Mouse (Mus musculus) forebrain, embryonic 14.5 days (tissue): ENCODE data around the gene Rcc2. TPM values are rescaled to one million over a fixed set of nuclear protein-coding genes. Genes with fewer than 3 reads are reported as not detected.

Experiments
- ATAC-seq: fragments of 200-750 bp; cut with Nextera tagmentation; 2 replicates; pipeline ENCODE4 v1.8.0; 2017; ENCODE audit warnings: mild to moderate bottlenecking, moderate library complexity
- DNase-seq: peaks from one replicate; pipeline ENCODE4 v3.0.0-alpha.2; 2015; ENCODE audit warnings: low spot score
- H3K27ac ChIP-seq: fragments of 300-500 bp; sonication (generic); 2 replicates; pipeline ENCODE4 v1.5.1; 2014; ENCODE audit warnings: low read depth, mild to moderate bottlenecking, control low read depth, low read length, moderate library complexity
- H3K27me3 ChIP-seq: fragments of 300-500 bp; sonication (generic); replicated peaks from 2 replicates; pipeline ENCODE4 v1.6.1; 2014; ENCODE audit warnings: low read length, control low read depth, mixed read lengths; ENCODE audit not compliant: control insufficient read depth, insufficient read depth
- H3K36me3 ChIP-seq: fragments of 300-500 bp; sonication (generic); 2 replicates; pipeline ENCODE4 v1.6.1; 2014; ENCODE audit warnings: low read length, control low read depth; ENCODE audit not compliant: control insufficient read depth, insufficient read depth
- H3K4me1 ChIP-seq: fragments of 300-500 bp; sonication (generic); 2 replicates; pipeline ENCODE4 v1.6.1; 2014; ENCODE audit warnings: antibody characterized with exemption, low read length, control low read depth; ENCODE audit not compliant: control insufficient read depth, insufficient read depth
- H3K4me2 ChIP-seq: fragments of 300-500 bp; sonication (generic); 2 replicates; pipeline ENCODE4 v1.6.1; 2014; ENCODE audit warnings: mild to moderate bottlenecking, control low read depth, low read length
- H3K4me3 ChIP-seq: fragments of 300-500 bp; sonication (generic); 2 replicates; pipeline ENCODE4 v1.5.1; 2014; ENCODE audit warnings: low read depth, low read length, control low read depth
- H3K9ac ChIP-seq: fragments of 300-500 bp; sonication (generic); 2 replicates; pipeline ENCODE4 v1.6.1; 2014; ENCODE audit warnings: mild to moderate bottlenecking, low read length, control low read depth, moderate library complexity
- H3K9me3 ChIP-seq: fragments of 300-500 bp; sonication (generic); replicated peaks from 2 replicates; pipeline ENCODE4 v1.6.1; 2016; ENCODE audit warnings: low read length, control low read depth, mixed read lengths; ENCODE audit not compliant: control insufficient read depth
- WGBS: fragments of 180-500 bp; shearing (Covaris S2); extraction: QIAGEN DNeasy Blood & Tissue Kit; methylation state at CpG from one replicate; pipeline ENCODE4 v1.1.7; 2014; 5-methylcytosine and 5-hydroxymethylcytosine counted together
- polyA plus RNA-seq: library from polyadenylated mRNA; unstranded; fragments of >200 nt; fragmentation: Nextera tagmentation; extraction: Ambion mirVana; gene quantifications from 2 replicates; pipeline ENCODE4 v1.2.1, GENCODE M21; 2014

Rcc2 gene
- polyA plus RNA-seq, 1 experiment from 2014 or later, result 32.8 TPM

DNA sequence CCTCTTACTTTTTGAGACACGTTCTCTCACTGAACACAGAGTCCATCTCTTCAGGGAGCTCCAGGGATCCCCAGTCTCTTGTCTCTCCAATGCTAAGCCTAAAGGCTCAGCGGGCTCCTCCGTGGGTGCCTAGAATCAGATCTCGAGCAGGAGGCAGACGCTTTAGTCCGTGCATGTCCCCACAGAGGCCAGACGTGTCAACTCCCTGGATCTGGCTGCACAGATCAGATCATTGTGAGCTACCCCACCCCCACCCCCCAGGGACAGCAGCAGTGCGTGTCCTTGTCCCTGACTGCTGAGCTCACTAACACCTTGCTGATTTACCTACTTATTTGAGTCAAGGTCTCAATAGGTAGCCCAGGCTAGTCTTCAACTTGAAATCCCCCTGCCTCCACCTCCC lies 16.7 kb upstream of the Rcc2 start:
- 68% methylated on average over 8 of the region's 8 CpGs for WGBS
- H3K36me3 ChIP-seq, result no peaks in the 10 kb centered on the region
- no peak overlapping the region for H3K4me3 ChIP-seq
- peaks cover 6% of the 10 kb centered on the region; the same call in 1 of the 2 replicates for H3K4me1 ChIP-seq
- no peaks in the 10 kb centered on the region for H3K27me3 ChIP-seq
- no peaks in the 10 kb centered on the region for H3K9me3 ChIP-seq
- ATAC-seq, result no peak
- no peak for DNase-seq
- no peak overlapping the region for H3K27ac ChIP-seq
- no peak overlapping the region for H3K9ac ChIP-seq
- no peak overlapping the region for H3K4me2 ChIP-seq

DNA sequence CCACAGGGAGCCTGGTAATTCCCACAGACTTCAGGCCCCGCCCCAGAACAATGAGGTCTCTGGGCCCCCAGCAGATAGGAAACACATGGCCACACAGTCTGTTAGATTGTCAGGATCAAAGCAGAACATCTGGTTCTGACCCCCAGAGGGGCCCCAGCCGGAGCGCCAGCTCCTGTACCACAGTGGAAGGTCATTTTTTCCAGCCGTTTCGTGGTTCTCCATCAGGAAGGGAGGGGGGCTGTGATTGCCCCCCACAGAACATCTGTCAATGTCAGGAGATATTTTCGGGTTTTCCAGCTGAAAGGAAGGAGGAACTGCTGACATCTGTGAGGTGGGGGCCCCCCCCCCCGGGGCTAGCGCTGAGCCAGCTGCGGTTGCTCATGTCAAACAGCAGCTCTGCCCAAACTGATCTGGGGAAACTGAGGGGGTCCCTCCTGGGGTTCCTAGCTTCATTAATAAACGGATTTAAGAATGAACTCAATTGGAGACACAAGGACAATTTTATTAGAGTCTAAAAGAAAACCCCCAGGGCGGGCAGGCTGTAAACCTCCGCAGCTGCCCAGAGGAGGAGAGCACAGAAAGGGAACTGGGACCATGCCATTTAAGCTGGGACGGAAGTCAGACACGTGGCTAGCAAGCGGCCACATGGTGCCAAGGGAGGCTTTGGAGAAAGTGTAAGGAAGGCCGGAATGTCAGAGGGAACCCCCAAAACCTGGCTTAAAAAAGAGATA lies 16.0 kb upstream of the Rcc2 start:
- Histone ChIP-seq H3K9me3 (no peaks in the 10 kb centered on the region), H3K27me3 (no peaks in the 10 kb centered on the region), H3K36me3 (no peaks in the 10 kb centered on the region), H3K4me2 (no peak overlapping the region), H3K4me1 (peaks cover 6% of the 10 kb centered on the region; the same call in 1 of the 2 replicates), H3K9ac (no peak overlapping the region), H3K27ac (no peak overlapping the region), H3K4me3 (no peak overlapping the region)
- ATAC-seq, result no peak
- WGBS, result 26% methylated on average over 16 of the region's 16 CpGs
- DNase-seq, result no peak

DNA sequence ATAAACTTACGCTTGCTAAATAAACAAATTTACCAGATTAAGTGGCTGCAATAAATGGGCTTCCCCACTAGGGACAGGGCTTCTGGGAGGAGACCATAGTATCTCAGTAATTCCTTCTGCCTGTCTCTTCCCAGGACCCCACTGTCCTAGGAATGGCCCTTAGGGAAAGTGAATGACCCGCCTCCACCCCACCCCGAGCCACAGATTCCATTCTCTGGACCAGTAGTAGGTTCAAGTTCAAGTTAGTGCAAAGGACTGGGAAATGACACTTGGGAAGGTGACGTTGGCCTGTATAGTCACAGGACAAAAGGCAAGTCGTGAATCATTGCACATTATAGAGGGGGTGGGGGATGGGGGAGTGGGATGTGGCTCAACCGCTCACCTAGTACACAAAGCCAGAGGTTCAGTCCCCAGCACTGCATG lies 15.4 kb upstream of the Rcc2 start:
- no peak for DNase-seq
- Histone ChIP-seq H3K4me1 (peaks cover 6% of the 10 kb centered on the region; the same call in 1 of the 2 replicates), H3K9ac (no peak overlapping the region), H3K9me3 (no peaks in the 10 kb centered on the region), H3K27me3 (no peaks in the 10 kb centered on the region), H3K4me3 (no peak overlapping the region), H3K27ac (no peak overlapping the region), H3K36me3 (no peaks in the 10 kb centered on the region), H3K4me2 (no peak overlapping the region)
- 59% methylated on average over 6 of the region's 6 CpGs for WGBS
- ATAC-seq, result no peak

DNA sequence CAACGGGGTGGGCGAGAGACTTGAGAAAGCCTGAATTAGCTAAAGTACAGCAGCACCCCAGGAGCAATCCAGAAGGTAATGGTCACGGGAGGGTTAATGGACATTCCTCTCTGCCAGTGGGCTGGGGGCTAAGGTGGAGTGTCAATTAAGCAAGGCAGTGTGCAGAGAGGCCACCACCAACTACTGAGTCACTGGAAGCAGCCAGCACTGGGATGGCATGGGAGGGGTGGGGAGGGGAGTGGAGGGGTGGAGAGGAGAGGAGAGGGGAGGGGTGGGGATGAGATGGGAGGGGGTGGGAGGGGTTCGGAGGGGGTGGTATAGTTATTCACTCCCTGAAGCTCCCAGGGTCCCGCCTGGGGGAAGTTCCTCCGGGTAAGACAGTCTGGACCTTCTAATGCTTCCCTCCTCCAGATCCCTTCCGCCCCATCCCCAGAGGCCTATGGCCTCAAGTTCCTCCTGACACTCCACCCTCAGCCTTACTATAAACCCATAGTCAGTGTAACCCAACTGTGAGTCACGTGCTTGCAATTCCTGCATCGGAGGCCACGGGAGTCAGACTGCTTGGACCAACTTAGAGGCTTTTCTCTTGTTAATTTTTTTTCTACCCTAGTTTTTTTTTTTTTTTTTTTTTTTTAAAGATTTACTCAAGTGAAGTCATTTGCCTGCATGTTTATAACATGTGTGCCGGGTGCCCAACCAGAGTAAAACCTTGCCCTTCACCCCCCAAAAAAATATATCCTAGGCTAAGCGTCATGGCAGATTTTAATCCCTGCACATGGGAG lies 12.1 kb upstream of the Rcc2 start:
- Histone ChIP-seq H3K4me3 (no peak overlapping the region), H3K4me1 (peaks cover 6% of the 10 kb centered on the region; the same call in 1 of the 2 replicates), H3K9me3 (no peaks in the 10 kb centered on the region), H3K4me2 (no peak overlapping the region), H3K27ac (no peak overlapping the region), H3K9ac (no peak overlapping the region), H3K36me3 (no peaks in the 10 kb centered on the region), H3K27me3 (no peaks in the 10 kb centered on the region)
- ATAC-seq, result no peak
- WGBS, result 64% methylated on average over 11 of the region's 12 CpGs
- DNase-seq, result no peak

DNA sequence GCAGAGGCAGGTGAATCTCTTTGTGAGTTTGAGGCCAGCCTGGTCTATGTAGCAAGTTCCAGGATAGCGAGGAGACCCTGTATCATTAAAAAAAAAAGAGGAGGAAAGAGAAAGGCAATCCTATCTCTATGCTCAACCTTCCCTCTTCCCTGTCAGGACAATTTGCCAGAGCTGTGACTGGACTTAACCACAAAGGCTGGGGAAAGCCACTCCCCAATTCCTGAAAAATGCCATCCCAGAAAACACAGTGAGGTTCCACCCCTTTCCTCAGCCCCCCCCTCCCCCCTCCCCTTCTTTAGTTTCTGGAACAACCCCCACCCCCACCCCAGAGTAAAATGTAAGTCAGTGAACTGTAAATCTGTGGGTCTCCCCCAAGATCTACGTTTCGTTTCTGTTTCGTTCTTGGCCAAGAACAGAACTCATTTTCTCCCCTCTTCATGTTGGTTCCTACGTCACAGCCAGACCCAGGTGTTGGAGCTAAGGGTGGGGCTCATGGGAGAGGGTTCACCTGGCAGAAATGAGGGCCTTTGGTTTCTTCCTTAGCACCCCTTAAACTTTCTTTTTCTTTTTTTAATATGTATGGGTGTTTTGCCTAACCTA lies 11.4 kb upstream of the Rcc2 start:
- ATAC-seq (no peak), DNase-seq (no peak)
- Histone ChIP-seq H3K4me2 (no peak overlapping the region), H3K27me3 (no peaks in the 10 kb centered on the region), H3K4me3 (no peak overlapping the region), H3K9me3 (no peaks in the 10 kb centered on the region), H3K27ac (no peak overlapping the region), H3K9ac (no peak overlapping the region), H3K36me3 (no peaks in the 10 kb centered on the region), H3K4me1 (peaks cover 6% of the 10 kb centered on the region; the same call in 1 of the 2 replicates)
- WGBS, result 84% methylated on average over 5 of the region's 5 CpGs

DNA sequence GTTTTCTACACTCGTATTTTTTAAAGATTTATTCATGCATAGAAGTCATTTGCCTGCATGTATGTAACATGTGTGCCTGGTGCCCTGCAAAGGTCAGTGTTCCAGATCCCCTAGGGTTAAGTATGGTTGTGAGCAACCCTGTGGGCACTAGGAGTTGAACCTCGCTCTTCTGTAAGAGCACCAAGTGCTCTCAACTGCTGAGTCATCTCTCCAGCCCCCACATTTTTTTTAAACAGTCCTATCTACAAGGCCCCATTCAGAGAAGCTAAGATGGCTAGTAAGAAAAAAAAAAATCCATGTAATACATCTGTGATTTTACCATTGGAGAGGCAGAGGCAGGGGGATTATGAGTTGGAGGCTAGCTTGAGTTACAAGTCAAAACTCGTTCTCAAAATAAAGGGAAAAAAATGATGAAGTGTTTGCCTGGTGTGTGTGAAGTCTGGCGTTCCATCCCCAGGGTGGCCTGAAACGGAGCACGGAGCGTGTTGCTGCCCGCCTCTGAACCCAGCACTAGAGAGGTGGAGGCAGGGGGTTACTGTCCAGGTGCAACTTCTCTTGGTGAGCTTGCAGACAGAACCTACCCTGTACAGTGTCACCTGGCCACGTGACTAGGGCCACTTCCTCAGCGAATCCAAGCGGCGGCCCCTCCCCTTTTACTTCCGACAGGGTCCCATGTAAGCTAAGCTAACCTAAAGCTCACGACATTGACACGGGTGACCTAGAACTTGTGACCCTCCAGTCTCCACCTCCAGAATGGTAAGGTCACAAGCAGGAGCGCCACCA lies 10.3 kb upstream of the Rcc2 start:
- no peak for DNase-seq
- Histone ChIP-seq H3K27me3 (no peaks in the 10 kb centered on the region), H3K4me1 (no peaks in the 10 kb centered on the region), H3K36me3 (no peaks in the 10 kb centered on the region), H3K9ac (no peak overlapping the region), H3K9me3 (no peaks in the 10 kb centered on the region), H3K4me2 (no peak overlapping the region), H3K4me3 (no peak overlapping the region), H3K27ac (no peak overlapping the region)
- 81% methylated on average over 16 of the region's 16 CpGs for WGBS
- no peak for ATAC-seq

DNA sequence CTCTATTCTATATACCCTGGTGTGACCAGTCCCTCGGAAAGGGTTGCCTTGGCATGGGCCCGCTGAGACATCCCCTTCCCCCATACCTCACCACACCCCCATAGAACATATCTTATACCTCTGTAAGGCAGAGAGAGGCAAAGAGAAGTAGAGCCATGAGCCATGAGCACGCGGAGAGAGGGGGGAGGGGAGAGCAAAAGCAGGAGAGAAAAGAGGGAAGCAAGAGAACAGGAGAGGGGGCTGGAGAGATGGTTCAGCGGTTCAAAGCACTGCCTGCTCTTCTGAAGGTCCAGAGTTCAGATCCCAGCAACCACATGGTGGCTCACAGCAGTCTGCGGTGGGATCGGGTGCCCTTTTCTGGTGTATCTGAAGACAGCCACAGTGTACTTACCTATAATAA lies 8.9 kb upstream of the Rcc2 start:
- Histone ChIP-seq H3K9me3 (no peaks in the 10 kb centered on the region), H3K4me2 (no peak overlapping the region), H3K4me1 (no peaks in the 10 kb centered on the region), H3K36me3 (no peaks in the 10 kb centered on the region), H3K27ac (no peak overlapping the region), H3K27me3 (no peaks in the 10 kb centered on the region), H3K9ac (no peak overlapping the region), H3K4me3 (no peak overlapping the region)
- DNase-seq, result no peak
- ATAC-seq, result no peak
- WGBS, result 70% methylated on average over 7 of the region's 7 CpGs

DNA sequence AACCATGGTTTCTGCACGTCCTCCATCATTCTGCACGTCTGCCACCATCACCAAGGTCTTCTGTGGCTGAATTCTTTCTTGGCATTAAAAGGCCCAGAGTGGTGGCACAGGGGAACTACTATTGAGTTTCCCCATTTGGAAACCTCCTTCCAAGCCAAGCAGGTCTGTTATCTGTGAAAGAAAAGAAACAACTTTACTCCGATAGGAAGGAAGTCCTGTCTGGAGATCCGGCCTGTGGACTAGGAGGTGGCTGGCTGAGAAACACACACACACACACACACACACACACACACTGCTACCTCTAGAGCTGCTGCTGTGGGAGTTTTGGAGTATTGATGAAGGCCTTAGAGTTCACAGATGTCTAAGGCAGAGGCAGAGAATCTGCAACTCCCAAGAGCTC lies 6.8 kb upstream of the Rcc2 start:
- H3K27ac ChIP-seq, result no peak overlapping the region
- no peak overlapping the region for H3K9ac ChIP-seq
- H3K27me3 ChIP-seq, result no peaks in the 10 kb centered on the region
- no peaks in the 10 kb centered on the region for H3K4me1 ChIP-seq
- no peaks in the 10 kb centered on the region for H3K36me3 ChIP-seq
- ATAC-seq, result no peak
- no peak overlapping the region for H3K4me2 ChIP-seq
- no peak overlapping the region for H3K4me3 ChIP-seq
- 80% methylated on average over 4 of the region's 4 CpGs for WGBS
- H3K9me3 ChIP-seq, result no peaks in the 10 kb centered on the region
- DNase-seq, result no peak
